Mouse (Mus musculus): ENCODE measurements around the gene Rasgef1b.

Gene Rasgef1b

DNA sequence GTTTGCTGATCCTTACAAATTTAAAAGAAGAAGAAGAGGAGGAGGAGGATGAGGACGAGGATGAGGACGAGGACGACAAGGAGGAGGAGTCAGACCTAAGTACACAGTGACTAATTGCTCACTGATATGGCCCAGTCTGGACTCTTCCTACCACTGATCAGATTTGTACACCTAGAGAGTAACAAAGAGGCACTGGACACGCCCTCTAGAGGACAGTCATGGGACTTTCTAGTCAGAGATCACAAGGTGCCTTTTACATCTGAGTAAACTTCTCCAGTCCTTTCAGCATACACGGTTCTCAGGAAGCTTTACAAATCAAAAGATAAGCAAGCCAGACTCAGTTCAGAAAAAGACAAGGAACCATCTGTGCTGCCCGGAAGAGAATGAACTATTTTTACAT is 20.2 kb downstream of the Rasgef1b start:
- DNase-seq (ENCODE audit: low read depth, low spot score), result no peak

DNA sequence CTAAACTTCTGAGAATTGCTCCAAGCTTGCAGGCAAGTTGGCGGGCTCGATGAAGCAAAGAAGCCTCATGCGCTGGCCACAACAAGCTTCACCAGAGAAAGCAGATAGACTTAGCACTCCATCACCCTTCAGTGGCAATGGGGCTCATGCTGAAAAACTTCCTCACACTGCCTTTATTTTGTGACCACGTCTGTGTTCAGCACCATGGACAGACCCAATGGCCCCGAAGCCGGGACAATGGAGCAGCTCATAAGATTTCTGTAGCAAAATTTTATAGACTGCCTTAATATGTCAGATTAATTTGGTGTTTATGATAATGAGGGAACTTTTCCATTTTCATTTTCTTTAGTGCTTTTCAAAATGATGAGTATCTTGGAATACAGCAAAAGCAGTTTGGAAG is 21.6 kb downstream of the Rasgef1b start:
- DNase-seq (ENCODE audit: low read depth, low spot score), result no peak

DNA sequence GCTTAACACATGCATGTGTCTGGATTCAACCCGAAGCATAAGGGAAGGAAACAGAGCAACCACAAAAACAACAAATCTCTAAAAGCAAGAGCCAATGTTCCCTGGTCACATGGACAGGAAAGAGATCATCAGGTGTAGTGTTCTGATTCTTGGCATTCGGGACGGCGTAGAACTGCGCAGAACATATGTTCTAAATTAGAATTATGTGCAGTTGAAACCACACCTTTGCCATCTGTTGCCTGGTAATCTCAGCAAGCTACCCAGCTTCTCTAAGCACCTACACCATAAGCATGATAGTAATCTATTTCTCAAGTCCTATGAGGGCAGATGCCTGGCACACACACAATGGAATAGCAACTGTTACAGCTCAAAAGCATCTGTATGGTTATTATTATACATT is 27.1 kb downstream of the Rasgef1b start:
- no peak for DNase-seq (ENCODE audit: low read depth, low spot score)

DNA sequence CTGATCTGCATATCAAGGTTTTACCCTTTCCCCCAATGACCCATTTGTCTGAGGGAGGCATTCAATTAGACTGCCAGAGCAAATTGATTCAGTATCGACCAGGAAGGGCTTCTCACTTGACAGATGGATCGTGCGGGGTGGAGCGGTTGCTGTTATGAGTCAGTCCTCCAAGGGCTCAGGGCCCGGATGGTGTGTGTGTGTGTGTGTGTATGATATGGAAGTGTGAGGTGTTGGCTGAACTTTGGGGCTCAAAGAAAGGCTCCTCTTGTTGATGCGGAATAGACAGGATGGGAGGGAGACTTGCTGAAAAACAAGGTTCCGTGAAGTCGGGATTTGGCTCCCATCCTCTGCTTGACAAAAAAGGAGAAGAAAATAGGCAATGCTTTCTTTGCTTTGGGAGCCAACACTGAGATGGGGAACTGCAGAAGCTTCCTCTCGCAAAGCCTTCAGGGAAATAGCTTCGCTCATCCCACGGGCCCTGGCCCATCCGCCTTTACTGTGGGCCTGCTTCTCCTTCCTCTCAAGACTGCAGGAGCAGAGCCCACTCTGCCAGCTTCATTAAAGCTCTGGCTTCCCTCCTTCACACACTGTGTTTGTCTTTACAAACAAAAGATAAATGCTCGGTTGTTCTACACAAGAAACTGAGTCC is 34.0 kb downstream of the Rasgef1b start:
- no peak for DNase-seq (ENCODE audit: low read depth, low spot score)

GRCm38 (mm10) chr5:99689909-99690308 is 39.0 kb downstream of the Rasgef1b start:
- no peak for DNase-seq (ENCODE audit: low read depth, low spot score)

- DNase-seq (ENCODE audit: low read depth, low spot score), result no peak
These were observed 41.0 kb downstream of the Rasgef1b start for GRCm38 (mm10) chr5:99687894-99688293.

DNA sequence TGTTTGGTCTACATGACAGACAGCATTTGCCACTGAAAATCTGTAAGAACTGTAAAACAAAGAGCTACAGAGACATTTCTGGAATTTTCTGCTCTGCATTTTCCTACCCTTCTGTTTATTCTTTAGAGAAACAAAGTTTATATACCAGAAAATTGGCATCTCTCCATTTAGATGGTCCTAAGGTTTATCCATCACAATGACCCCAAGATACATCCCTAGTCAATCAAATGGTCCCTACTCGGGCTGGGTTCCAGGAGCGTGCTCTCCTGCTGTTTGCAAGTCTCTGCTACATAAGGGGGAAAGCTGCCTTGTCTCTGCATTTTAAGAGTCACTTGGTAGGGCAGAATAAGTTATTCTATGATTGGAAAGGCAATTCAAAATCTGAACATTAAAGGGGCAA is 44.8 kb downstream of the Rasgef1b start:
- no peak for DNase-seq (ENCODE audit: low read depth, low spot score)

DNA sequence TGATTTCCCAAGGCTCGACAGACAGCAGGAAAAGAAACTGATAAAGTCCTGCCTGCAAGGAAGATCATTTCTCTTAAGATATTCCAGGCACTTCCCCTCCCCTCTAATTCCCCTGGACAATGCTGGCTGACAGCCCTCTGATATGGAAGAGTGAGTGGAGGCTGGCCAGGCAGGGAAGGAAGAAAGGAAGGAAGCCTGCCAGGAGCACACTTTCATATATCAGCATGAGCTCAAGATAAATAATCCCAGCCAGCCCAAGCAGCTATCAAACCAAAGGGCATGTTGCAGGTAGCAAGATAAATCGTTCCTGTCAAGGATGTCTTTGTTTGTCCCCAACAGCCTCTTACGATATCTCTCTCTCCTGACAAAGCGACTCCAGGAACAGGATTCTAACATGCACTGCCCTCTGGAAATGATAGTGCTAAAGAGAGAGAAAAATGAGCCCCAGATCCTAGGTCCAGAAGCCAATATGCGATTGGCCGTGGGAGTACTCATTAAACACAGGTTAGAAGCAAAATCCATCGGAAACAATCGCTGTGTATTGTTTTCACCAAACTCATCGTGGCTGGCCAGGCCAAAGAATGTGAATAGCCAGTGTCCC is 58.8 kb downstream of the Rasgef1b start:
- DNase-seq (ENCODE audit: low read depth, low spot score), result no peak

- DNase-seq (ENCODE audit: low read depth, low spot score), result no peak
These were observed 72.8 kb downstream of the Rasgef1b start for GRCm38 (mm10) chr5:99656024-99656423.

DNA sequence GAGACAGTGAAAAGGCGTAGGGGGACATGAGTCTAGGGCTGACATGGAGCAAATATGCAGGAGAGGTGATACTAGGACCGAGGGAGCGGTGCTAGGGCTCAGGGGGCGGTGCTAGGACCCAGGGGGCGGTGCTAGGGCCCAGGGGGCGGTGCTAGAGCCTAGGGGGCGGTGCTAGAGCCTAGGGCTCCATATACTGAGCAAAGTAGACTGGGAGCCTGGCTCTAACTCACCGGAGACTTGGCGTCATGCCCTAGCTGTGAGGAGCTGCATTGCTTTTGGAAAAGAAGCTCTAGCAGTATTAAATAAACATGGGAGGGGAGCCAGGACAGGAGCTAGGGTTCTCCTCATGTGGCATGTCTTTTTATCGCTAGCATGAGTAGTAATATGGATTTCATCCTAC is 75.9 kb downstream of the Rasgef1b start:
- DNase-seq (ENCODE audit: low read depth, low spot score), result no peak

GRCm38 (mm10) chr5:99641407-99641806 is 87.5 kb downstream of the Rasgef1b start:
- no peak for DNase-seq (ENCODE audit: low read depth, low spot score)

DNA sequence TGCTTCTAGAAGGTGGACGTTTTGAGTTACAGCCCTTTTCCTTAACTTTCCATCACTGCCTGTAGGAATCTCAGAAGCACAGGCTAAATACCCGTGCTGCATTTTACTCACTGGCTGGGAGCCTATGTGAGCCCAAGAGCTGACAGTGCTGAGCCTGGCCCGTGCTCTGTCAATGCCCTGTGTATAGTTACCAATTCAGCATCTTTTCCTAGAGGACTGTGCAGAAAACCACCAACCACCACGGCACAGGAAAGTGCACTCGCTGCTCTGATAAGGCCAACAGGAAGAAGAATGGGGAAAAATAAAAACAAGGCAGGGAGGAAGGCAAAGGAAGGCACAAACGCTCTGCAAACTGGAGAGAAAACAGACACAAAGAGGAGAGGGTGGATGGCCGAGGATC is 92.3 kb downstream of the Rasgef1b start:
- no peak for DNase-seq (ENCODE audit: low read depth, low spot score)

GRCm38 (mm10) chr5:99634010-99634541 is 94.8 kb downstream of the Rasgef1b start:
- no peak for DNase-seq (ENCODE audit: low read depth, low spot score)

GRCm38 (mm10) chr5:99633548-99633947 is 95.3 kb downstream of the Rasgef1b start:
- DNase-seq (ENCODE audit: low read depth, low spot score), result no peak

GRCm38 (mm10) chr5:99632649-99633310 is 96.1 kb downstream of the Rasgef1b start:
- DNase-seq (ENCODE audit: low read depth, low spot score), result no peak

DNA sequence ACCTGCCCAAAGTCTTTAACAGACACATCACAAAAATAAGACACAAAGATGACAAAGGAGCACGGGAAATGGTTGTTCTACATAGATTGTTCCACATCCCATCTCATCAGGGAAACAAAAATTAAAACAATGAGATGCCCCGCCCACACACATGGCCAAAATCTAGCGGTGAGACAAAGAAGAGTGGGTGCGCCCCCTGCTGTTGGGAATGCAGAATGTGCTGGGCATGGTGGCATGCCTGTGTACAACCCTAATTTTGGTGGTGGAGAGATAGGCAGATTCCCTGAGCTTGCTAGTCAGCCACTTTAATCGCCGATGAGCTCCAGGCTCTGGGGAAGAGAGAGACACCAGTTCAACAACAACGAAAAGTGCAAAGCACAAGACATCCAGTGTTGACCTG is 98.8 kb downstream of the Rasgef1b start:
- DNase-seq (ENCODE audit: low read depth, low spot score), result no peak

- no peak for DNase-seq (ENCODE audit: low read depth, low spot score)
These were observed 103.3 kb downstream of the Rasgef1b start for GRCm38 (mm10) chr5:99625603-99626002.

DNA sequence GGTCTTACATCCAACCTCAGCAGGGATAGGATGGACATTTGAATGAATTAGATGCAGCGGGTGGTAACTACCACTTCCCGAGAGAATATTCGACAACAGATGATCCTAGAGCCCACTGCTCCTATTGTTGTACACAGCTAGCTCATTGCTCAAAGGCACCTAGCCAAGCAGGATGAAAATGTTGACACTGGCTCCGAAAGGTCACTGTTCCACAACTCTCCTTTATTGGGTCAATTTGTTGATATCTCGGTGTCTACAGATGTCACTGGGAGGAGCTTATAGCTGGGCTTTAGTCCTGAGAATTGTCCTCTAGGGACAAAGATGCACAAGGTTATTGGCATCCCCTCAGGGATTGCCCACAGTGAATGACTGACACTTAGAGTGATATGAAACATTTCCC is 108.1 kb downstream of the Rasgef1b start:
- DNase-seq (ENCODE audit: low read depth, low spot score), result no peak

DNA sequence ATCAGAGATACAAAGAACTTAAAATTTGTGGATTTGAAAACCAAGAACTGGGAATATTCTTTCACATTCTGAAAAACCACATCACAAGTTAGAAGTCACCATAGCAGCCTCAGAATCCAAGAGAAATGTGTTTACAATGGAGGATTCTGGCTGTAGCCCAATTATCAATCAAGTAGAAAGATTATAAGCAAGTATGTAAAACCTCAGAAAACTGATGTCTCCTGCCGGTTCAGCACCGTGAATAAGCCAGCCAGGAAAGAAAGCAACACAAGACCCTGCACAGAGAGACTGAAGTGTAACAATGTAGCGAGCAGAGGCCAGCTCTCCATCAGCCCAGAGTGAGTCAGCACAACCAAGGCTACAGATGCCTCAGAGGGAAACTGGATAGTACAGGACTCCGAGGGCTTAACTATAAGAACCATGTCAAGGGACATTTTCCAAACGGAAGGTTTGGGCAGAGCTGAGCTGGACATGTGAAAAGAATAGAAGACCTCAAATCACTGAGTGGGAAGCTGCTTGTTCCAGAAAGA is 111.5 kb downstream of the Rasgef1b start:
- DNase-seq (ENCODE audit: low read depth, low spot score), result no peak

GRCm38 (mm10) chr5:99613321-99614118 is 115.3 kb downstream of the Rasgef1b start:
- no peak for DNase-seq (ENCODE audit: low read depth, low spot score)

DNA sequence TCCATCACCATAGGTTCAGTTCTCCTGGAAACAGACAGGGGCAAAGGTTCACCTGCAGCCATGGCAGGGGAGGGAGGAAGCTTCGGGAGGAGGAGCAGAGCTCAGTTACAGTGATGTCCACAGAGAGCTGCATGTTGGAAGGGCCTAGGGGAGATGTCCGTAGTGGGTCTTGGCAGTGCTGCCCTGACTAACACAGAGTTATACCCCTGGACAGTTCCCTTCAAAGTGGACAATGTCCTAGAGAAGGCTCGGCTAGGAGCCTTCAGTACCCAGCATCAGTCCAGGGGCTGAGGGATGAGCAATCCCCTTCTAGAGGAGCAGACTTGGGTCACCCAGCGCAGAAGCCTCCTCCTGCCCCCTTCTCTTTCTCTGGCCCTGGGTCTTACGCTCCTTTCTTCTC is 121.3 kb downstream of the Rasgef1b start:
- DNase-seq (ENCODE audit: low read depth, low spot score), result no peak
